Mouse (Mus musculus) thymus, adult 2 months (tissue): ENCODE measurements around the gene Cmah.

Experiments
- CTCF ChIP-seq: fragments of 200-500 bp; IDR thresholded peaks from 2 replicates; pipeline ENCODE4 v1.5.1; 2012; ENCODE audit warnings: mild to moderate bottlenecking, control low read depth, low read length, moderate library complexity, borderline replicate concordance; ENCODE audit not compliant: control insufficient read depth, poor library complexity, insufficient read depth; ENCODE audit errors: extremely low read depth
- POLR2A ChIP-seq: fragments of 200-500 bp; IDR thresholded peaks from 2 replicates; pipeline ENCODE4 v1.6.1; 2012; ENCODE audit warnings: mild to moderate bottlenecking, low read length, control low read depth, moderate library complexity; ENCODE audit not compliant: control insufficient read depth, poor library complexity, insufficient read depth; ENCODE audit errors: extremely low read depth

DNA sequence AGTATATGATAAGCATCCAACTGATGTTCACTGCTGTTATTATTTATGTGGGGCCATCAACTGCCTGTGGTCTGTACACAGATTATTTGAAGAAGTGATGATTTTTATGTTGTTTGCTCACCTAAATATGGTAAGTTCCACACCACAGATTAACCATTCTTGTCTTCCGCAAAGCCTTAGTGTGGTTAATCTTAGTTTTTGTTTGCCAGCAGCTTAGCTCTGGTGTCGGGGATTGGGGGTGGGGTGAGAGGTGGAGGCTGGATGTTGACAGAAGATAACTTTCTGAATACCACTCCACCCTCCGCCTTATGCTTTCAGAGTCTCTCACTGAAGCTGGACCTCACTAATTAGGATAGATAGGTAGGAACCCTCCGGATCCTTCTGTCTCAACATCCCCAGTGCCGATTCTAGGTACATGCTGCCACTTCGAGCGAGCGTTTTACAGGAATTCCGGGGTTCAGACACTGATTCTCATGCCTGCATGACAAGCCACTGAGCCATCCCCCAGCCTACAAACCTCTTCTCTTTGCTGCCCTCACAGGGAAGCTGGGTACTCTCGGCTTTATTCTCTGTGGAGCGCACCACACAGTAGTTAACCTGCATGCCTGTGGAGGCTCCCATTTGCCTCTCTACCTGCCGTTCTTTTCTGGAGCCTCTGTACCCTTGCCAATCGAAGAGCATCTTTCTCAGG is 92.5 kb downstream of the Cmah start:
- no peak for TF ChIP-seq POLR2A
- no peak for TF ChIP-seq CTCF
